Mouse (Mus musculus): ENCODE data around the gene Dnajc11.
A peak's percentile ranks its signal among the peaks of the same experiment; 100 is the strongest.

Gene Dnajc11

GRCm38 (mm10) chr4:151986650-151987049 lies 53.2 kb downstream of the Dnajc11 start:
- DNase-seq, result no peak

DNA sequence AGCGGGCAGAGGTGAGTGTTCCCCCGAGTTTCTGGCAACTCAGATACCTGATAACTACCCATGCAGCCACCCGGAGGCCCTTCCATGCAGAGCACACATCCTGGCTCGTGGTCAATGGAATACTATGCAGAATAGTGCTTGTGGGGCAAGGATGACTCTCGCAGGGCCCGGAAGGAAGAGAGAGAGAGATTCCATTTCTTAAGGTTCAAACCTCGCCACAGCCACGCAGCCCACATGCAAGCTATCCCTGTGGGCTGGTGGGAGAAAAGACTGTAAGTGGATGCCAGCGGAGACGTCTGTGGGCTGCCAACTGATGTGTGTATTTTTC lies 54.5 kb downstream of the Dnajc11 start:
- no peak for DNase-seq

GRCm38 (mm10) chr4:151988342-151989109 lies 55.0 kb downstream of the Dnajc11 start, which contains the start of gene Thap3:
Thap3 (minus strand) TSS chr4:151988997.
- DNase-seq, result peak; percentile 90

GRCm38 (mm10) chr4:151989110-151989488 lies 55.6 kb downstream of the Dnajc11 start:
- DNase-seq, result no peak

DNA sequence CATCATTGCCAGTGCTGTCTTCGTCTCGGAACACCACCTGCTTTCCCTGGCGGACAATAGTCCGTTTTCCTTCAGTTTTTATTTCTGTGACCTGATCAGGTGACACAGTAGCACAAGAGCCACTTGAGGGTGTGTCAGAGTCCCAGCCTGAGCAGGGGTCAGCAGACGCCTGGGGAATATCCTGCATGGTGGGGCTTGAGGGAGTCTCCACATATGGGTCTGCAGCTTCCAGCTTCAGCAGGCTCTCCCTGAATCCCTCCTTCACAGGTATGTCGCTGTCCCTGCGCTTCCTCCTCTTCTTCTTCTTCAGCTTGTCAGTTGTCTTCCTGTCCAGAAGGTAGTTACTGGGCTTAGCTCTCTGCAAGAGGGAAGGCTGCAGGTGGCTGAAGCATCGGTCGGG lies 58.6 kb downstream of the Dnajc11 start:
- no peak for DNase-seq

DNA sequence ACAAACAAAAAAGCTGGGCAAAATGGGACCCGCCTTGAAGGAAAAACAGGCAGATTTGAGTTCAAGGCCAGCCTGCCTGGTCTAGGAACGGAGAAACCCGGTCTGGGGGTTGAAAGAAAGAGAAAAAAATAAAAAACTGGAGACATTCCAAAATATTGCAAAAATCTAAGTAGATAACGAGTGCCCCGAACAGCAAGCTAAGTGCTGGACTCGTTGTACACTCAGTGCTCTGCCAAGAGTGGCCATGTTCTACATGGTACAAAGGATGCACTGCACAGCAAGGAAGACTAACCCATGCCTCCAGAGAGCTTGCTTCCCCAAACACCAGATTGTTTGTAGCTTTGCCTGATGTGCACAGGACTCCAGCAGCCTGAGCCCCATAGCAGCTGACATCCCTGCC lies 59.5 kb downstream of the Dnajc11 start:
- no peak for DNase-seq

- peak; percentile 57 for DNase-seq
Measured at GRCm38 (mm10) chr4:151994228-151995171, 61.0 kb downstream of the Dnajc11 start.

DNA sequence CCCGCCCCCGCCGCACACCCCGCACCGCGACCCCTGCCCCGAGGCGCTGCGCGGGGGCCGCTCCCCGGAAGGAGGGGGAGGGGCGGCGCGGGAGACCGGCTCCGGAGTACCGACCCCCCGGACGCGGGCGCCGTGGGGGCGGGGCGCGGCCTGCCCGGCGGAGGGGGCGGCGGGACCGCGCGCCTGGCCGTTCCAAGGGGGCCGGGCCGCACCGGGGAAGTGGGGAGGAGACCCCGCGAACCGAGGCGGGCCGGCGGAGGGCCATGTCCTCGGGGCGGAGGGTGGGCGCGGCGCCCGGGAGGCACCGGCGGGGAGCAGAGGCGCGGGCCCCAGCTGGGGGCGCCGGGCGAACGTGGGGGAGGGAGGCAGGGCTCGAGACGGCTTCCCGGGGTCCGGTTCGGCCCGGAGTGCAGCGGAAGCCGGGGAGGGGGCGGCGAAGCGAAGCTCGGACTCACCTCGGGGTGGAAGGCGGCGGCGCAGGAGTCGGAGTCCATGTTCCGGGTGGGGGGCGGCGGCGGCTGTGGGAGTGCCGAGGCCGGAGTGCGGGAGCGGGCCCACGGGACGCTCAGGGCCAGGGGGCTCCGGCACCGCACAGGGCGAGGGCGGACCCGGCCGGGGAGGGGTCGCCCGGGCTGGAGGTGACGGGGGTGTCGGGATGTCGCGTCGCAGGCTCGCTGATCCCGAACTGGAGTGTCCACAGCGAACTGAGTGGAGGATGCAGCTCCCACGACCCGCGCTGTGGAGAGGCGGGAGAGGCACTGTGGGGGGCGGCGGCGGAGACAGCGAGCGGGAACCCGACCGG lies 62.1 kb downstream of the Dnajc11 start:
- DNase-seq, result peak; percentile 45

GRCm38 (mm10) chr4:151996173-151996950 lies 62.9 kb downstream of the Dnajc11 start, which contains the start of gene Phf13:
Phf13 (minus strand) TSS chr4:151996258.
- peak; percentile 100 for DNase-seq

- no peak for DNase-seq
Measured at GRCm38 (mm10) chr4:151996951-151997222, 63.4 kb downstream of the Dnajc11 start.

GRCm38 (mm10) chr4:151997701-151998100 lies 64.2 kb downstream of the Dnajc11 start:
- DNase-seq, result no peak

DNA sequence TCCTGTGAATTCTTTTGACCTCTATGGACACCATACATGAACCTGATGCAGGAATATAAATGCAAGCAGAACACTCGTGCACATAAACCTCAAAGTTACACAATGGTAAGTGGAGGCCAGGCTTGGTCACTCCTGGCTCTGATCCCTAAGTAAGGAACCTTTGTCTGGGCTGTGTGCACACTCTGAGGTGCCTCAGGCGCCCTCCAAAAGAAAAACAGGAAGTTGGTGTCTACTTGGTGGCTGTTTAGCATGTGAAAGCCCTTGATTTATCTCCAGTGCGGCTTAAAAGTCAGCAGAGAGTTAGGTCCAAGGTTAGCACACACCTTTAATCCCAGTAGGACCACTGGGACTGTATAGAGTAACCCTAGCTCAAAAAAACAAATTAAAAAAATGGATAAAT lies 66.0 kb downstream of the Dnajc11 start:
- DNase-seq, result no peak

DNA sequence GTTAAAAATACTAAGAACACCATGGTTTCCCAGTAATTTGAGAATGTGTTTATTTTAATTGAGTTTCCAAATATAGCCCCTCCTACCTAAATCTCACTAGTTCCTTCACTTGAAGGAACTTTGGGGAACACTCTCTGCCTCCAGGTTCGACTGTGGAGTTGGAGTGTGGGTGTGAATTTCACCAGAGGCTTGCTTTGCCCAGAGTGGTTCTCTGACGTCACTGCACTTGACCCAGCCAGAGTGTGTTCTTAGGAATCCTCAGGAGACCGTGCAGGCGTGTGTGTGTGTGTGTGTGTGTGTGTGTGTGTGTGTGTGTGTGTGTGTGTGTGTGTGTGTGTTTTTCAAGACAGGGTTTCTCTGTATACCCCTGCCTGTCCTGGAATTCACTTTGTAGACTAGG lies 67.4 kb downstream of the Dnajc11 start:
- no peak for DNase-seq

DNA sequence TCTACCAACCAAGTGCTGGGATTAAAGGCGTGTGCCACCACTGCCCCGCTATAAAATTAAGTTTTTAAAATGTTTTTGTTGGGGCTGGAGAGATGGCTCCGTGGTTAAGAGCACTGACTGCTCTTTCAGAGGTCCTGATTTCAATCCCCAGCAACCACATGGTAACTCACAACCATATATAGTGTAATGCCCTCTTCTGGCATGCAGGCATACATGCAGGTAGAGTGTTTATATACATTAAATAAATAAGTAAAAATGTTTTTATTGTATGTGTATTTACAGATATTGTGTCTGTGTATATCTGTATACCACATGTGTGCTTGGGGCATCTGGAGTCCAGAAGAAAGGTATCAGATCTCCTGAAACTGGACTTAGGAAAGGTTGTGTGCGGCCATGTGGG lies 67.8 kb downstream of the Dnajc11 start:
- no peak for DNase-seq

GRCm38 (mm10) chr4:152002063-152002462 lies 68.6 kb downstream of the Dnajc11 start:
- no peak for DNase-seq

GRCm38 (mm10) chr4:152006137-152006536 lies 72.6 kb downstream of the Dnajc11 start:
- no peak for DNase-seq

- no peak for DNase-seq
Measured at GRCm38 (mm10) chr4:152006812-152007211, 73.3 kb downstream of the Dnajc11 start.

- DNase-seq, result peak; percentile 70
Measured at GRCm38 (mm10) chr4:152007481-152008147, 74.1 kb downstream of the Dnajc11 start.

DNA sequence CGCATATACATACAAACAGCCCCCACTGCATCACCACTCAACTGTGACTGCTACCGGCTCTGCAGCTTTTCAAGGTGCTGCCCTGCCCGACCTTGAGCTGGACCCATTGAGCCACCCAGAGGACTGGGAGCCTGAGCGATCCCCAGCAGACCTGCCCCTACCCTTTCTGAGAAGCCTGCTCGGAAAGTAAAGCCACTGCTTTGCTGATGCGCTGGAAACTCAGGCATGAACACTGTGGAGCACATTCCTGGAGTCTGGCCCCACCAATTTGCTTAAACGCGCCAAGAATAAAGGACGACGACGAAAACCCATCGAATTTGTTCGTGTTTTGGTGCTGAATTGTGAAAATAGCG lies 74.6 kb downstream of the Dnajc11 start:
- DNase-seq, result peak; percentile 47

GRCm38 (mm10) chr4:152008622-152009075 lies 75.2 kb downstream of the Dnajc11 start, which contains the start of gene Klhl21:
Klhl21 (plus strand) TSS chr4:152008803.
- peak; percentile 97 for DNase-seq
